Mouse (Mus musculus) neural tube, embryonic 14.5 days (tissue): Measurements from ENCODE around the gene Ttll3. TPM values are rescaled to one million over a fixed set of nuclear protein-coding genes. Genes with fewer than 3 reads are reported as not detected.

Experiments used
- ATAC-seq: fragments of 200-750 bp; cut with Nextera tagmentation; 2 replicates; pipeline ENCODE4 v1.8.0; 2017; ENCODE audit warnings: low read depth, mild to moderate bottlenecking, moderate TSS enrichment, moderate library complexity
- H3K27ac ChIP-seq: fragments of 300-500 bp; sonication (generic); 2 replicates; pipeline ENCODE4 v1.5.1; 2014; ENCODE audit warnings: low read depth, mild to moderate bottlenecking, control low read depth, low read length, moderate library complexity, mixed read lengths
- H3K27me3 ChIP-seq: fragments of 300-500 bp; sonication (generic); 2 replicates; pipeline ENCODE4 v1.6.1; 2014; ENCODE audit warnings: low read length; ENCODE audit not compliant: control insufficient read depth, insufficient read depth
- H3K36me3 ChIP-seq: fragments of 300-500 bp; sonication (generic); 2 replicates; pipeline ENCODE4 v1.6.1; 2014; ENCODE audit warnings: low read length, mixed read lengths; ENCODE audit not compliant: control insufficient read depth, insufficient read depth
- H3K4me1 ChIP-seq: fragments of 300-500 bp; sonication (generic); 2 replicates; pipeline ENCODE4 v1.6.1; 2014; ENCODE audit warnings: low read length; ENCODE audit not compliant: control insufficient read depth, insufficient read depth
- H3K4me2 ChIP-seq: fragments of 300-500 bp; sonication (generic); 2 replicates; pipeline ENCODE4 v1.6.1; 2014; ENCODE audit warnings: mild to moderate bottlenecking, low read depth, low read length, control low read depth
- H3K4me3 ChIP-seq: fragments of 300-500 bp; sonication (generic); 2 replicates; pipeline ENCODE4 v1.5.1; 2014; ENCODE audit warnings: low read depth, low read length, control low read depth, mixed read lengths
- H3K9ac ChIP-seq: fragments of 300-500 bp; sonication (generic); replicated peaks from 2 replicates; pipeline ENCODE4 v1.6.1; 2014; ENCODE audit warnings: low read depth, mild to moderate bottlenecking, control low read depth, low read length, mixed read lengths
- H3K9me3 ChIP-seq: fragments of 300-500 bp; sonication (generic); 2 replicates; pipeline ENCODE4 v1.6.1; 2016; ENCODE audit warnings: low read length; ENCODE audit not compliant: control insufficient read depth
- WGBS: fragments of 180-500 bp; shearing (Covaris S2); extraction: QIAGEN DNeasy Blood & Tissue Kit; methylation state at CpG from one replicate; pipeline ENCODE4 v1.1.7; 2014; 5-methylcytosine and 5-hydroxymethylcytosine counted together
- polyA plus RNA-seq: library from polyadenylated mRNA; unstranded; fragments of >200 nt; fragmentation: Nextera tagmentation; extraction: Ambion mirVana; gene quantifications from 2 replicates; pipeline ENCODE4 v1.2.1, GENCODE M21; 2014

Ttll3 gene
- polyA plus RNA-seq, 1 experiment from 2014 or later: 8.9 TPM

DNA sequence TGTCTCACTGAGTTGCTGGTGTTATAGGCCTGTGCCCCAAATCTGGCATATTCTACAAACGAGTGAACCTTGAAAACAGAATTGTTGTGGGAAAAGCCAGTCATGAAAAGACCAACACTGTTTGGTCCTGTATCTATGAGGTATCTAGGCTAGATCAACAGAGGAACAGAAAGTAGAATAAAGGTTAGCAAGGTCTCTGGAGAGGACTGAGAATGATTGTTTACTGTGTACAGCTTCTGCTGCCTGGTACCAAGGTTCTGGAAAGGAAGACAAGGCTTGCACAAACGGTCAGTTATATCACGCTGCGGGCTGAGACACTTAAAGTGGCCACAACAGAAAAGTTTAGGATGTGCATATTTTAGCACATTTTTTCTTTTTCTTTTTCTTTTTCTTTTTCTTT is 37.6 kb downstream of the Ttll3 start:
- Histone ChIP-seq H3K27ac (no peak overlapping the region), H3K27me3 (no peaks in the 10 kb centered on the region)
- WGBS: 93% methylated on average over 4 of the region's 4 CpGs

DNA sequence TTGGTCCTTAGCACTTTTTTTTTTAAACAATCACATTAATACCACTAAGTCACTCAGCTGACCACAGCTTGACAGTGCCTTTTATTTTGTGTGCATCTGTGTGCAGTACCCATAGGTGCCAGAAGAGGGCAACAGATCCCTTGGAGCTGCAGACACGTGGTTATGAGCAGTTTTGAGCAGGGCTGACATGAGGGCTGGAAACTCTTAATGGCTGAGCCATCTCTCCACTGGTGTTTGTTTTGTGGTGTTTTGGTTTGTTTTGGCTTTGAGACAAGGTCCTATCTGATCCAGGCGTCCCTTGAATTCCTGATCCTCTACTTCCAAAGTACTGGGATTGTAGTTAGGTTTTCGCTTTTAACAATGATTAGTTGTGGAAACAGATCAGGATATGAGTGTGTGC is 38.3 kb downstream of the Ttll3 start:
- no peaks in the 10 kb centered on the region for H3K27me3 ChIP-seq
- no peak overlapping the region for H3K27ac ChIP-seq
- no peak overlapping the region for H3K4me3 ChIP-seq
- no peak overlapping the region for H3K4me2 ChIP-seq
- 66% methylated on average over 3 of the region's 3 CpGs for WGBS
- no peaks in the 10 kb centered on the region for H3K36me3 ChIP-seq
- H3K9me3 ChIP-seq: no peaks in the 10 kb centered on the region
- H3K9ac ChIP-seq: no peak overlapping the region
- H3K4me1 ChIP-seq: no peaks in the 10 kb centered on the region
- ATAC-seq: no peak

More for the DNA sequence above, 37.6 kb downstream of the Ttll3 start:
- Histone ChIP-seq H3K4me1 (no peaks in the 10 kb centered on the region), H3K36me3 (no peaks in the 10 kb centered on the region), H3K4me2 (no peak overlapping the region), H3K4me3 (no peak overlapping the region), H3K9ac (no peak overlapping the region), H3K9me3 (no peaks in the 10 kb centered on the region)
- ATAC-seq: no peak

DNA sequence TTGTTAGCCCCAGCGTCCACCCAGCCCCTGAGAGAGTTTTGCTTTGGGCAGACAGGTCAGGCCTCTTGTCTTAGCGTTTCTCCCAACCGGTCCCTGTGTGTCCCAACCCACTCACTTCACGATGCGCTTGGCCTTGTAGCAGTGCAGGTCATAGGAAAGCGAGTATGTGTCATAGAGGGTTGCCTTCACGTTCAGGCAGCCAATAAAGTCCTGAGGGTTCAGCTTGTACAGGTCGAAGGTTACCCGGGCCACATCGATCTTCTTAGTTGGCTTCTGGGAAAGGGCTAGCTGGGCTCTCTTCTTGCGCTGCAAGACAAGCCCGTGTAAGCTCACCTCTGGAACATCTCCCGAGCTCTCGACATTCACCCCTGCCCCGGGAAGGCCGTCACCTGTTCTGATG is 38.9 kb downstream of the Ttll3 start:
- H3K4me3 ChIP-seq: no peak overlapping the region
- H3K27me3 ChIP-seq: no peaks in the 10 kb centered on the region
- no peak for ATAC-seq
- no peak overlapping the region for H3K4me2 ChIP-seq
- H3K36me3 ChIP-seq: no peaks in the 10 kb centered on the region
- H3K27ac ChIP-seq: no peak overlapping the region
- H3K9me3 ChIP-seq: no peaks in the 10 kb centered on the region
- H3K9ac ChIP-seq: no peak overlapping the region
- 93% methylated on average over 16 of the region's 16 CpGs for WGBS
- no peaks in the 10 kb centered on the region for H3K4me1 ChIP-seq

DNA sequence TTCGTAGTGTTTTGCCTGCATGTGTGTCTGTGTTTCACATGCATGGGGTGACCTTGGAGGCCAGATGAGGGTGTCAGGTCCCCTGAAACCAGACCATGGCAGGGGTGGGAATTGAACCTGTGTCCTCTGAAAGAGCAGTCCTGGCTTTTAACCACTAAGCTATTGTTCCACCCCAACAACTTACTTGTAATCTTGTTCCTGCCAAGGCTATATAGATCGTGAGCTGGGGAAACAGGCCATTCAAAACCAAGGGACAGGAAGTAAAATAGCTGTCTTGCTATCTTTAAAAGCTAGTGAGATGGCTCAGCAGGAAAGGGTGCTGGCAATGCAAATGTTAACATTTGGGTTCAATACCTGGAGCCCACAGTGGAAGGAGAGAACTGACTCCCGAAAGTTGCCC is 40.9 kb downstream of the Ttll3 start:
- no peaks in the 10 kb centered on the region for H3K4me1 ChIP-seq
- H3K9ac ChIP-seq: no peak overlapping the region
- no peak overlapping the region for H3K4me2 ChIP-seq
- H3K27ac ChIP-seq: no peak overlapping the region
- WGBS: 70% methylated on average over 3 of the region's 3 CpGs
- no peak for ATAC-seq
- H3K27me3 ChIP-seq: no peaks in the 10 kb centered on the region
- no peak overlapping the region for H3K4me3 ChIP-seq
- no peaks in the 10 kb centered on the region for H3K36me3 ChIP-seq
- no peaks in the 10 kb centered on the region for H3K9me3 ChIP-seq

DNA sequence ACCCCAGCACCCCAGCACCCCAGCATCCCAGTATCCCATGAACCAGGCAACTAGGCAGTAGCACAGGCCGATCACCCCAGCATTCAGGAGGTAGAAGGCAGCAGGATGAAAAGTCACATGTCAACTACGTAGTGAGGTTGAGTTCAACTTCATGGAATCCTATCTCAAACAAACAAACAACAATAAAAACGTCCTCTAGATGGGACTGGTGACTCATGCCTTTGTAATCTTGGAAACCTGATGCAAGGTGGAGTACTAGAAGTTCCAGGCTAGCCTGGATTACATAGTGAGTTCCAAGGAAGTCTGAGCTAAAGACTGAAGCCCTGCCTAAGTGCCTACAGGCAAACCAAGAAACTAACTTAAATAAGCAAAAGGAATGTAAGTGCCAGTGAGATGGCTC is 41.8 kb downstream of the Ttll3 start:
- 65% methylated on average over 3 of the region's 3 CpGs for WGBS
- H3K27ac ChIP-seq: no peak overlapping the region
- no peaks in the 10 kb centered on the region for H3K9me3 ChIP-seq
- ATAC-seq: no peak
- H3K4me1 ChIP-seq: no peaks in the 10 kb centered on the region
- no peaks in the 10 kb centered on the region for H3K36me3 ChIP-seq
- no peak overlapping the region for H3K4me3 ChIP-seq
- H3K4me2 ChIP-seq: no peak overlapping the region
- H3K27me3 ChIP-seq: no peaks in the 10 kb centered on the region
- no peak overlapping the region for H3K9ac ChIP-seq

DNA sequence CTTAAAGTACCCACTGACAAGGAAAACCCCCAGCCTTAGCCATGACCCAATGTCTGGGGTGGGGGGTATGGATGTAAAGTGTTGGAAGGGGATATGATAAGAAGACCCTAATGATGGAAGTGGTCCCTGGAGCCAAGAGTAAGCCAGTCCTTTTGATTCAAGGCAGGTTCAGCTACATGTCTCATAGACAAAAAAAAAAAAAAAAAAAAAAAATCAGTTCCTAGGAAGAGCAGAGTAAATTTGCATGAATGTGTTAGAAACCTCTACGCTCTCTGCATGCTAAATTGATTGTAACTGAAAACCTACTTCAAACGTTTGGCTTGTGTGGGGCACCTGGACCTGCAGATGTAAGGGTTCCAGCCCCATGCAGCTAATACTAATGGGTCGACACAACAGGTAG is 42.7 kb downstream of the Ttll3 start:
- Histone ChIP-seq H3K4me3 (no peak overlapping the region), H3K4me1 (no peaks in the 10 kb centered on the region), H3K27ac (no peak overlapping the region), H3K4me2 (no peak overlapping the region), H3K36me3 (no peaks in the 10 kb centered on the region), H3K9ac (no peak overlapping the region), H3K9me3 (no peaks in the 10 kb centered on the region), H3K27me3 (no peaks in the 10 kb centered on the region)
- WGBS: 52% methylated on average over 3 of the region's 3 CpGs
- no peak for ATAC-seq

DNA sequence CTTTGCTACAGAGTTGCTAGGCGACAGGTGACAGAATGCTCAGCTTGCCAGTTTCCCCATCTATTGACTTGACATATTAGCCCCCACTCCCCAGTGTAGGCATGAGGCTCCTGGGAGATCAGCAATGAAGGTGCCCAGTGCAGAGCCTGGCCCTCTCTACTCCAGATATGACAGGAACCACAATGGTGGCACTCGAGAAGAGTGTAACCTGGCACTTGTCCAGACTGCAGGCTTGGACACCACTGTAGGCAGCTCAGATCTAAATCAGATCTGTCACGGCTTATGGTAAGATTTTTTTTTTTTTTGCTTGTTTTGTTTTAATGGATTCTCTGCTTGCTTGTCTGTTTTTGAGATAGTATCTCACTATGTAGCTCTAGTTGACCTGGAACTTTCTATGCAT is 44.6 kb downstream of the Ttll3 start:
- H3K4me2 ChIP-seq: no peak overlapping the region
- H3K9me3 ChIP-seq: no peaks in the 10 kb centered on the region
- 88% methylated on average over 3 of the region's 3 CpGs for WGBS
- H3K27me3 ChIP-seq: no peaks in the 10 kb centered on the region
- no peaks in the 10 kb centered on the region for H3K36me3 ChIP-seq
- H3K9ac ChIP-seq: no peak overlapping the region
- no peak overlapping the region for H3K27ac ChIP-seq
- ATAC-seq: no peak
- H3K4me3 ChIP-seq: no peak overlapping the region
- no peaks in the 10 kb centered on the region for H3K4me1 ChIP-seq

DNA sequence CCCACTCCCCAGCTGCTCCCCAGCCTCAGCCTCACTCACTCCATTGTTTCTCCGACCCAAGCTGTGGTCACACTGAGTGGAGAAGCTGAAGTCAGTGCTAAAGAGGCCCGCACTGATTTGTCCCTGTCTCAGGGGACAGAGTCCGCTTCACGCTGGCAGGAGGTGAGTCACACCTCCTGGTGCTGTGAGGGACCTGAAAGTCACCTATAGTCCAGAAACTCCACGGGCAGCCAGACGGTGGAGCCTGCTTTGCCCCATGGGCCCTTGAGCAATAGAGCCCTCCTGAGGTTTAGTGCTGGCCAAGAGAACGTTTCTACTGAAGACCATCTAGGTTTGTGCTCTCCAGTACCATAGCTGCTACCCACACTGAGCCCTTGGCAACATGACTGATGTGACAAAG is 45.6 kb downstream of the Ttll3 start:
- WGBS: 81% methylated on average over 7 of the region's 7 CpGs
- no peak overlapping the region for H3K4me2 ChIP-seq
- H3K4me3 ChIP-seq: no peak overlapping the region
- ATAC-seq: no peak
- H3K27me3 ChIP-seq: no peaks in the 10 kb centered on the region
- H3K9ac ChIP-seq: no peak overlapping the region
- H3K27ac ChIP-seq: no peak overlapping the region
- H3K4me1 ChIP-seq: no peaks in the 10 kb centered on the region
- no peaks in the 10 kb centered on the region for H3K9me3 ChIP-seq
- H3K36me3 ChIP-seq: no peaks in the 10 kb centered on the region

DNA sequence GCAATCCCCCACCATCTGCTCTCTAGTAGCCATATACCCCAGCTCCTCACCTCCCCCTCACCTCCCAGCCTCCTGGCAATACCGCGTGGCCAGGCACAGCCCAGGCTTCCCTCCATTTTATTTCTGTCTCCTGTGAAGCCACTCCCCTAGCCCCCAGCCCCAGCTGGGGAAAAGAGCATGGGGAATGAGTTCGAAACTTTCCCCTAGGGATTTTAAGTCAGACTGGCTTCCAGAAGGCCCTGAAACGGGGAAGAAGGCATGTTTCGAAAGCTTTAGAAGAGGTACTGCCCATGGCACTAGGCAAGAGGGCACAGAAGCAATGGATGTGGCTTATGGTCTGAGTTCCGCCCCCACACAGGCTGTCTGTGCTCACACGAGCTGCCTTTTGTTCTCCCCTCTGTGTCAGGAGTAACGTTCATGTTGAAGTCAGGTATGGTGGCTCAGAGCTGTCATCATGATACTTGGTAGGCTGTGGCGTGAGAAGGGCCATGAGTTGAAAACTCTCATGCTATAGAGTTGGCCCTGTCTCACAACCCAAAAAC is 46.7 kb downstream of the Ttll3 start, which contains the start of gene Cidec:
TSS of gene Cidec (minus strand) at position 97 of the 542 bp plus-strand sequence.
- Histone ChIP-seq H3K4me2 (no peak within 1 kb of the TSS), H3K27me3 (no peaks in the 10 kb centered on the region), H3K27ac (no peak within 1 kb of the TSS), H3K9ac (no peak within 1 kb of the TSS), H3K4me3 (no peak within 1 kb of the TSS), H3K36me3 (no peaks in the 10 kb centered on the region), H3K4me1 (no peaks in the 10 kb centered on the region), H3K9me3 (no peaks in the 10 kb centered on the region)
- ATAC-seq: no peak
- WGBS: 80% methylated on average over 9 of the region's 9 CpGs
